Mouse (Mus musculus) limb, embryonic 14.5 days (tissue): Measurements from ENCODE around the gene Tesk1. TPM values are rescaled to one million over a fixed set of nuclear protein-coding genes. Genes with fewer than 3 reads are reported as not detected.

ENCODE experiments used
- ATAC-seq: fragments of 200-750 bp; cut with Nextera tagmentation; 2 replicates; pipeline ENCODE4 v1.8.0; 2017; ENCODE audit warnings: low read depth, moderate number of reproducible peaks, moderate TSS enrichment; ENCODE audit not compliant: low FRiP score
- DNase-seq: peaks from one replicate; pipeline ENCODE4 v3.0.0-alpha.2; 2015; ENCODE audit warnings: low spot score
- H3K27ac ChIP-seq: fragments of 300-500 bp; sonication (generic); replicated peaks from 2 replicates; pipeline ENCODE4 v1.5.1; 2014; ENCODE audit warnings: low read depth, mild to moderate bottlenecking, low read length, moderate library complexity, mixed read lengths
- H3K27me3 ChIP-seq: fragments of 300-500 bp; sonication (generic); 2 replicates; pipeline ENCODE4 v1.6.1; 2014; ENCODE audit warnings: low read length, mixed read lengths; ENCODE audit not compliant: control insufficient read depth, insufficient read depth
- H3K36me3 ChIP-seq: fragments of 300-500 bp; sonication (generic); 2 replicates; pipeline ENCODE4 v1.6.1; 2014; ENCODE audit warnings: mild to moderate bottlenecking, low read length, moderate library complexity, mixed read lengths; ENCODE audit not compliant: control insufficient read depth, insufficient read depth
- H3K4me1 ChIP-seq: fragments of 300-500 bp; sonication (generic); 2 replicates; pipeline ENCODE4 v1.6.1; 2014; ENCODE audit warnings: antibody characterized with exemption, low read length, mixed read lengths; ENCODE audit not compliant: control insufficient read depth, insufficient read depth
- H3K4me2 ChIP-seq: fragments of 300-500 bp; sonication (generic); replicated peaks from 2 replicates; pipeline ENCODE4 v1.6.1; 2014; ENCODE audit warnings: low read depth, mild to moderate bottlenecking, low read length, moderate library complexity; ENCODE audit not compliant: severe bottlenecking
- H3K4me3 ChIP-seq: fragments of 300-500 bp; sonication (generic); replicated peaks from 2 replicates; pipeline ENCODE4 v1.5.1; 2014; ENCODE audit warnings: low read length
- H3K9ac ChIP-seq: fragments of 300-500 bp; sonication (generic); 2 replicates; pipeline ENCODE4 v1.6.1; 2014; ENCODE audit warnings: mild to moderate bottlenecking, low read depth, low read length, moderate library complexity; ENCODE audit not compliant: severe bottlenecking
- H3K9me3 ChIP-seq: fragments of 300-500 bp; sonication (generic); 2 replicates; pipeline ENCODE4 v1.6.1; 2016; ENCODE audit warnings: low read length; ENCODE audit not compliant: control insufficient read depth
- POLR2A ChIP-seq: fragments of 200-500 bp; IDR thresholded peaks from 2 replicates; pipeline ENCODE4 v1.8.0; 2012; ENCODE audit warnings: inconsistent platforms, mild to moderate bottlenecking, moderate library complexity, borderline replicate concordance; ENCODE audit not compliant: insufficient read depth, insufficient read length; ENCODE audit errors: extremely low read depth
- WGBS: fragments of 180-500 bp; shearing (Covaris S2); extraction: QIAGEN DNeasy Blood & Tissue Kit; methylation state at CpG from one replicate; pipeline ENCODE4 v1.1.7; 2014; 5-methylcytosine and 5-hydroxymethylcytosine counted together
- polyA plus RNA-seq, 2 experiments: library from polyadenylated mRNA; depleted of rRNA in 1 of 2; stranded (reverse) in 1 of 2; unstranded in 1 of 2; fragments of >200 nt; fragmentation: Nextera tagmentation in 1 of 2; extraction: Ambion mirVana in 1 of 2; gene quantifications; 2 replicates each; pipeline versions ENCODE4 v1.2.1 to v1.2.3; 2012 to 2014

Gene Tesk1
- polyA plus RNA-seq, 2 experiments, result 15.8 to 47.4 TPM

- no peak overlapping the region for H3K4me3 ChIP-seq
- H3K27ac ChIP-seq, result no peak overlapping the region
- H3K36me3 ChIP-seq, result peaks cover 37% of the 10 kb centered on the region
- DNase-seq, result no peak
- no peaks in the 10 kb centered on the region for H3K4me1 ChIP-seq
- no peak overlapping the region for H3K9ac ChIP-seq
- no peak overlapping the region for H3K4me2 ChIP-seq
- H3K27me3 ChIP-seq, result no peaks in the 10 kb centered on the region
- no peak for ATAC-seq
- WGBS, result 88% methylated on average over 29 of the region's 29 CpGs
- no peaks in the 10 kb centered on the region for H3K9me3 ChIP-seq
- TF ChIP-seq POLR2A, result no peak
These were observed 26.3 kb upstream of the Tesk1 start for GRCm38 (mm10) chr4:43415221-43416070.

- H3K9me3 ChIP-seq, result no peaks in the 10 kb centered on the region
- H3K27ac ChIP-seq, result no peak overlapping the region
- TF ChIP-seq POLR2A, result no peak
- H3K9ac ChIP-seq, result no peak overlapping the region
- H3K36me3 ChIP-seq, result peaks cover 37% of the 10 kb centered on the region
- H3K4me1 ChIP-seq, result no peaks in the 10 kb centered on the region
- ATAC-seq (no peak), DNase-seq (no peak)
- H3K4me3 ChIP-seq, result no peak overlapping the region
- H3K4me2 ChIP-seq, result no peak overlapping the region
- WGBS, result 94% methylated on average over 22 of the region's 22 CpGs
- no peaks in the 10 kb centered on the region for H3K27me3 ChIP-seq
These were observed 25.7 kb upstream of the Tesk1 start for GRCm38 (mm10) chr4:43416071-43416490.

- Histone ChIP-seq H3K9me3 (no peaks in the 10 kb centered on the region), H3K4me3 (no peak overlapping the region), H3K4me2 (no peak overlapping the region), H3K27ac (no peak overlapping the region), H3K4me1 (no peaks in the 10 kb centered on the region), H3K9ac (no peak overlapping the region), H3K27me3 (no peaks in the 10 kb centered on the region), H3K36me3 (peaks cover 49% of the 10 kb centered on the region)
- TF ChIP-seq POLR2A, result no peak
- WGBS, result 83% methylated on average over 16 of the region's 16 CpGs
- DNase-seq (no peak), ATAC-seq (no peak)
These were observed 24.3 kb upstream of the Tesk1 start for GRCm38 (mm10) chr4:43417269-43418062.

- no peaks in the 10 kb centered on the region for H3K9me3 ChIP-seq
- H3K36me3 ChIP-seq, result peaks cover 59% of the 10 kb centered on the region
- 70% methylated on average over 4 of the region's 4 CpGs for WGBS
- no peak overlapping the region for H3K9ac ChIP-seq
- no peaks in the 10 kb centered on the region for H3K4me1 ChIP-seq
- H3K4me3 ChIP-seq, result no peak overlapping the region
- no peaks in the 10 kb centered on the region for H3K27me3 ChIP-seq
- ATAC-seq, result no peak
- no peak overlapping the region for H3K27ac ChIP-seq
- DNase-seq, result no peak
- TF ChIP-seq POLR2A, result no peak
- H3K4me2 ChIP-seq, result no peak overlapping the region
These were observed 23.3 kb upstream of the Tesk1 start for GRCm38 (mm10) chr4:43418450-43418849.

DNA sequence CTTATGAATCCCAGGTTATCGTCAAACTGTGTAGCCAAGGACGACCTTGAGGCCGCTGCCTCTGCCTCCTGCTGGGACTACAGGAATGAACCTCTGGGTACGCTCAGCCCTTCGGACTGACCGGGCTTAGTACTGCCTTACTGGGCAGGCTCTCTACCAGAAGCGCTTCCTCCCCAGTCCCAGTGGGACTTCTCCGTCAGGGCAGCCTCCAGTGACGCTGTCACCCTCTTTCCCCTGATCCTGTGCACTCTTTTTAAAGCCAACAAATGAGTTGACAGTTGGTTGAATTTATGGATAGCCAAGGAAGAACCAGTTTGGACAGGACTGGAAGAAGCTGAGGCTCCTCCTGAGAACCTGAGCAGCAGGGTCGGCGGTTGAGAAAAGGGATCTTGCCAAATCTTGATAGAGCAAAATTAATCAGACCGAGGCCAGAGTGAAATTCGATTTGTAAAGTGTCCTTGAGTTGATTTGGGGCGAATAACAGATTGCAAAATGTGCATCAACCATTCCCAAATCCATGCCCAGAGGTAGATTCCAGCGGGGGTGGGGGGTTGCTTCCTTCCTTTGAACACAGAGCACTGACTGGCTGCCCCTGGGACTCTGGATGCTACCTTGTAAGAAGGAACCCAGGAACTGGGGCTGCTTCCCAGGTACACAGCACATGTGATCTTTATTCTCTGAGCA, 22.6 kb upstream of the Tesk1 start:
- Histone ChIP-seq H3K36me3 (peaks cover 66% of the 10 kb centered on the region), H3K27ac (no peak overlapping the region), H3K27me3 (no peaks in the 10 kb centered on the region), H3K4me1 (no peaks in the 10 kb centered on the region), H3K4me2 (no peak overlapping the region), H3K9me3 (no peaks in the 10 kb centered on the region), H3K4me3 (no peak overlapping the region), H3K9ac (no peak overlapping the region)
- no peak for DNase-seq
- no peak for TF ChIP-seq POLR2A
- 62% methylated on average over 15 of the region's 15 CpGs for WGBS
- no peak for ATAC-seq
